Comparison of ENCODE assay signal across 34 mouse cellular contexts in genomic region chr19:56252815-56253214, GRCm38 (mm10). TPM values are rescaled to one million over a fixed set of nuclear protein-coding genes. Genes with fewer than 3 reads are reported as not detected.
DNase-seq lines count a peak whose midpoint lies in the region; ATAC-seq and TF ChIP-seq lines count a peak whose summit lies in the region.
"Had no signal": no experiment of that assay in that cellular context is flagged by ENCODE, and none has a peak within 500 bp of the region (broad histone marks: within the 10 kb centered on the region; RNA-seq: fewer than 3 reads in every experiment).

No protein-coding gene starts in this region.

- H3K27me3 ChIP-seq in lung, embryonic 14.5 days (ENCODE audit: insufficient read depth, low read length) = no peaks in the 10 kb centered on the region
- 0 out of 2 replicates have a peak, but pooled peaks cover 2% of the 10 kb centered on the region for H3K27me3 ChIP-seq in midbrain, embryonic 13.5 days
- H3K27me3 ChIP-seq in midbrain, embryonic 15.5 days (replicated peaks) = no peaks in the 10 kb centered on the region
- H3K27me3 ChIP-seq in stomach, embryonic 14.5 days (ENCODE audit: control insufficient read depth, insufficient read depth, low read length) = no peaks in the 10 kb centered on the region
- H3K27me3 ChIP-seq: forebrain, embryonic 15.5 days; liver, embryonic 13.5 days had no signal

- no peaks in the 10 kb centered on the region for H3K9me3 ChIP-seq in lung, embryonic 14.5 days (ENCODE audit: low read depth, low read length)
- H3K9me3 ChIP-seq in midbrain, embryonic 13.5 days = no peaks in the 10 kb centered on the region
- no peaks in the 10 kb centered on the region for H3K9me3 ChIP-seq in midbrain, embryonic 15.5 days
- no peaks in the 10 kb centered on the region for H3K9me3 ChIP-seq in stomach, embryonic 14.5 days (ENCODE audit: control insufficient read depth, low read depth, low read length)
- H3K9me3 ChIP-seq: embryonic facial prominence, embryonic 12.5 days; forebrain, embryonic 10.5 days; forebrain, embryonic 15.5 days; heart, embryonic 12.5 days; limb, embryonic 10.5 days; limb, embryonic 15.5 days; liver, embryonic 13.5 days; megakaryocyte, embryonic 14.5 days; midbrain, embryonic 12.5 days had no signal

- H3K4me1 ChIP-seq in lung, embryonic 14.5 days (ENCODE audit: insufficient read depth) = no peaks in the 10 kb centered on the region
- H3K4me1 ChIP-seq in midbrain, embryonic 13.5 days (replicated peaks) = no peaks in the 10 kb centered on the region
- no peaks in the 10 kb centered on the region for H3K4me1 ChIP-seq in midbrain, embryonic 15.5 days
- 0 out of 2 replicates have a peak, but pooled peaks cover 3% of the 10 kb centered on the region for H3K4me1 ChIP-seq in stomach, embryonic 14.5 days (ENCODE audit: control insufficient read depth, insufficient read depth, low read length)
- H3K4me1 ChIP-seq: forebrain, embryonic 15.5 days; heart, embryonic 12.5 days; liver, embryonic 13.5 days had no signal

- no peak for DNase-seq in lung, embryonic 14.5 days
- no peak for DNase-seq in lung, adult 18-20 months
- DNase-seq in urinary bladder, postnatal 14 days (ENCODE audit: low spot score) = no peak
- DNase-seq: adrenal gland, postnatal 10 days; cerebellum, adult 11 months; cerebellum, adult 9-10 months; cerebellum, postnatal 36 days; gastrocnemius, postnatal 36 days; layer of hippocampus, postnatal 36 days; liver, embryonic 13.5 days; right cerebral cortex, postnatal 25 days; spleen, adult 18-20 months; thymus, postnatal 14 days had no signal

- no peak for TF ChIP-seq CTCF in lung, embryonic 14.5 days (IDR thresholded peaks at IDR 0.05; ENCODE audit: low read depth)

- peak overlapping the region; percentile 43; the same call in 1 of the 2 replicates for H3K27ac ChIP-seq in lung, embryonic 14.5 days (ENCODE audit: low read depth)
- H3K27ac ChIP-seq in midbrain, embryonic 13.5 days = no peak overlapping the region
- no peak overlapping the region for H3K27ac ChIP-seq in midbrain, embryonic 15.5 days
- peak overlapping the region; percentile 36; the same call in 1 of the 2 replicates for H3K27ac ChIP-seq in stomach, embryonic 14.5 days (ENCODE audit: low read length)
- H3K27ac ChIP-seq: embryonic facial prominence, embryonic 12.5 days; forebrain, embryonic 10.5 days; forebrain, embryonic 15.5 days; hindbrain, embryonic 14.5 days; kidney, postnatal 0 days; limb, embryonic 10.5 days; limb, embryonic 15.5 days; liver, embryonic 13.5 days; midbrain, embryonic 12.5 days had no signal

- no peaks in the 10 kb centered on the region for H3K36me3 ChIP-seq in lung, embryonic 14.5 days (ENCODE audit: insufficient read depth)
- H3K36me3 ChIP-seq in midbrain, embryonic 13.5 days = no peaks in the 10 kb centered on the region
- H3K36me3 ChIP-seq in midbrain, embryonic 15.5 days (replicated peaks) = no peaks in the 10 kb centered on the region
- no peaks in the 10 kb centered on the region for H3K36me3 ChIP-seq in stomach, embryonic 14.5 days (ENCODE audit: control insufficient read depth, insufficient read depth, low read length)
- H3K36me3 ChIP-seq: embryonic facial prominence, embryonic 12.5 days; forebrain, embryonic 10.5 days; forebrain, embryonic 15.5 days; heart, embryonic 12.5 days; limb, embryonic 10.5 days; limb, embryonic 15.5 days; liver, embryonic 13.5 days; midbrain, embryonic 12.5 days had no signal

- ATAC-seq in lung, embryonic 14.5 days (ENCODE audit: insufficient read depth) = no peak
- 0 out of 2 replicates have a peak, but pooled peaks have one; percentile 24 for ATAC-seq in midbrain, embryonic 13.5 days
- ATAC-seq in midbrain, embryonic 15.5 days (replicated peaks) = no peak
- peak; percentile 49; the same call in 1 of the 2 replicates for ATAC-seq in stomach, embryonic 14.5 days (ENCODE audit: insufficient number of reproducible peaks, insufficient read depth, low FRiP score, low read depth)
- no peak for ATAC-seq in monocyte, adult 5-6 weeks (replicated peaks; ENCODE audit: insufficient number of reproducible peaks, low FRiP score, low TSS enrichment, poor library complexity, severe bottlenecking)
- ATAC-seq: forebrain, embryonic 15.5 days had no signal

- 69% methylated on average over 4 of the region's 4 CpGs for WGBS in lung, embryonic 14.5 days
- WGBS in midbrain, embryonic 13.5 days = 89% methylated on average over 4 of the region's 4 CpGs
- 90% methylated on average over 4 of the region's 4 CpGs for WGBS in midbrain, embryonic 15.5 days
- 85% methylated on average over 4 of the region's 4 CpGs for whole genome bisulfite sequencing in stomach, embryonic 14.5 days

- H3K4me2 ChIP-seq in lung, embryonic 14.5 days = no peak overlapping the region
- no peak overlapping the region for H3K4me2 ChIP-seq in midbrain, embryonic 13.5 days (replicated peaks)
- H3K4me2 ChIP-seq in midbrain, embryonic 15.5 days = no peak overlapping the region
- no peak overlapping the region for H3K4me2 ChIP-seq in stomach, embryonic 14.5 days (replicated peaks; ENCODE audit: low read depth, low read length)
- H3K4me2 ChIP-seq: embryonic facial prominence, embryonic 12.5 days; forebrain, embryonic 15.5 days; heart, embryonic 12.5 days; hindbrain, embryonic 14.5 days; limb, embryonic 15.5 days; liver, embryonic 13.5 days; midbrain, embryonic 12.5 days had no signal

- H3K4me3 ChIP-seq in lung, embryonic 14.5 days (ENCODE audit: low read depth, low read length) = no peak overlapping the region
- H3K4me3 ChIP-seq in midbrain, embryonic 13.5 days (replicated peaks) = no peak overlapping the region
- no peak overlapping the region for H3K4me3 ChIP-seq in midbrain, embryonic 15.5 days
- no peak overlapping the region for H3K4me3 ChIP-seq in stomach, embryonic 14.5 days (ENCODE audit: low read depth, low read length)
- H3K4me3 ChIP-seq: embryonic facial prominence, embryonic 12.5 days; forebrain, embryonic 10.5 days; forebrain, embryonic 15.5 days; heart, embryonic 12.5 days; limb, embryonic 10.5 days; limb, embryonic 15.5 days; liver, embryonic 13.5 days; megakaryocyte, embryonic 14.5 days; midbrain, embryonic 12.5 days had no signal

- H3K9ac ChIP-seq in lung, embryonic 14.5 days = no peak overlapping the region
- no peak overlapping the region for H3K9ac ChIP-seq in midbrain, embryonic 13.5 days (replicated peaks)
- no peak overlapping the region for H3K9ac ChIP-seq in midbrain, embryonic 15.5 days
- no peak overlapping the region for H3K9ac ChIP-seq in stomach, embryonic 14.5 days (replicated peaks; ENCODE audit: low read depth, low read length)
- H3K9ac ChIP-seq: embryonic facial prominence, embryonic 12.5 days; forebrain, embryonic 15.5 days; heart, embryonic 12.5 days; hindbrain, embryonic 14.5 days; limb, embryonic 15.5 days; liver, embryonic 13.5 days; midbrain, embryonic 12.5 days had no signal

RNA-seq across cellular contexts. Expression of gene Habp2, which starts 34.1 kb away (rescaled TPM):
- 2.8 and 3.1 TPM in 2 replicates for polyA plus RNA-seq in lung, embryonic 14.5 days (2014; fragmentation: Nextera tagmentation; extraction: Ambion mirVana)
- polyA plus RNA-seq in midbrain, embryonic 13.5 days (2015; fragmentation: Nextera tagmentation; extraction: Ambion mirVana) = 0.09 and 0.19 TPM in 2 replicates
- 0.10 and 0.20 TPM in 2 replicates for polyA plus RNA-seq in midbrain, embryonic 15.5 days (2015; fragmentation: Nextera tagmentation; extraction: Ambion mirVana)
- polyA plus RNA-seq in stomach, embryonic 14.5 days (2014; fragmentation: Nextera tagmentation; extraction: Ambion mirVana) = 30.8 and 36.6 TPM in 2 replicates
- total RNA-seq in monocyte, adult 5-6 weeks (2017) = not detected in 3 replicates
- total RNA-seq: CH12.LX; gastrocnemius, adult 2 months; gastrocnemius, postnatal 36 days; heart, adult 18-20 months; hematopoietic stem cell, adult 5-6 weeks; layer of hippocampus, postnatal 36 days; left cerebral cortex, postnatal 10 days; neutrophil, adult 5-6 weeks had no signal
- polyA plus RNA-seq: embryonic facial prominence, embryonic 12.5 days; forebrain, embryonic 10.5 days; forebrain, embryonic 15.5 days; hindbrain, embryonic 14.5 days; limb, embryonic 10.5 days; midbrain, embryonic 12.5 days; neural tube, embryonic 11.5 days had no signal

Comparison
In these comparisons a context has a peak if more than half of its experiments do, and no peak if none do; other contexts are left out.
1. ATAC-seq: peak in midbrain, embryonic 13.5 days (single experiment) and stomach, embryonic 14.5 days (single experiment); none in lung, embryonic 14.5 days (single experiment), midbrain, embryonic 15.5 days (single experiment) and monocyte, adult 5-6 weeks (single experiment).
2. H3K27ac ChIP-seq: peak in lung, embryonic 14.5 days (single experiment) and stomach, embryonic 14.5 days (single experiment); none in midbrain, embryonic 13.5 days (single experiment) and midbrain, embryonic 15.5 days (single experiment).